Mouse (Mus musculus) layer of hippocampus, adult 9-11 months (tissue): ENCODE measurements around the gene Wnt9a.
"Not testable (repeated sequence)": the region's sequence is repeated elsewhere in the genome, so short reads cannot be mapped to it uniquely, and the experiment has no call there.

Experiments used
- DNase-seq: peaks from one replicate; pipeline ENCODE4 v3.0.0; 2022

The Wnt9a gene

DNA sequence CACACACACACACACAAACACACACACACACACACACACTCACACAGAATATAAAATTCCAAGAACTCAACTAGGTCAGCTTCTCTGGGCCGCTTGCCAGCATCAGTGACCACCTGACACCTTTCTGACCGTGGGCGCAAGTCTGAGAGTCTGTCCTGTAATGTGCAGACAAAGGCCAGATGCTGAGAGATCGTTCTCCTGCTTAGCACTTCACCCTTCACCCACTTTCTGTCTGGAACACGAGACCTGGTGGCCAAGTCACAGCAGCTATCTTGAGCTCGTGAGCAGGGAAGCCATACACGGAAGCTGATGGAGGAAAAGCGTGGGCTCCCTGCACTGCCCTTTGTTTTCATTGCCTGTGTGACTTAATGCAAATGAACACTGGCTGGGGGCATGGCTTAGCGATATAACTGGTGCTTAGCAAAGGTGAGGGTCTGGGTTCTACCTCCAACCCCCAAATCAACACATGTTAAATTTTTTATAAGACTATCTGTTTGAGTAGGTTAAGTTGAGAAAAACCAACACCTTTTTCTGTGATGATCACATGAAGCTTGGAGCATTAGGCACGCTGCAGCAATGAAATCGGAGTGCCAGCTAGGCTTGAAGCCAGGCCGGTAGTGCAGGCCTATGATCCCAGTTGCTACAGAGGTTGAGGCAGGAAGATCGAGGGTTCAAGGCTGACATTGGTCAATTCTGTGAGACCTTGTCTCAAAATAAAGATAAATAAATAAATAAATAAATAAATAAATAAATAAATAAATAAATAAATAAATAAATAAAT is 31.4 kb downstream of the Wnt9a start:
- no peak for DNase-seq

DNA sequence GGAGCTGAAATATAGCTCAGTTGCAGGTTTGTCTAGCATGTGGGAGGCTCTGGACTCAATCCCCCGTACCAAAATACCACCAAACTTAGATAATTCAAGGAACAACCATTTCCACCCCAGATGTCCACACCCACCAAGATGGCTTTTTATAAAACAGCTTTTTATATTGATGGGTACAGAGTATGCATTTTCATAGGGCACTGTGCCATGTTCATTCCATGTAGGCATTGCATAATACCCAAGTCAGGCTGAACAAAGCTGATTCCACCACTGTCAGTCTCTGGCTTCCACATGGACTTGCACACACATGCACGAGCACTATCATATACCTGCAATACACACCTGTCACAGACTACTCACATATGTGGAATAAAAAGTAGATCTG is 32.0 kb downstream of the Wnt9a start:
- DNase-seq = peak; percentile 88

DNA sequence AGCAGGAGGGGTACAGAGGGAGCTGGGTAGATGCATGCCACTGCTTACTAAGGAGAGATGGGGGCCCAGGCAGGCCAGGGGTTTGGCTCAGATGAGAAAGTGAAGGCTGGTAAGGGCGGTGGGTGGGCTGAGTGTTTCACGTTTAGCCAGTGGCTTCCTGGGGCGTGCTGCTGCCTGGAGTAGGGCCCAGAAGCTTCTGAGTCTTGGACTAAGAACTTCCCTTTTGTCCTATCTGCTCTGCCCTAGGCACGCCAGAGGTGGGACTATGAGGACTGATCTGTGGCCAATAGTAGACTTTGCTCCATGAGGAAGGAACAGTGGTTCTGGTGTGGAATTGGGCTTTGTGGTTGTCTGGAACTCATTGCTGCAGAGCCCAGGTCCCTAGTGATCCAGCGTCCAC is 36.2 kb downstream of the Wnt9a start:
- no peak for DNase-seq

DNA sequence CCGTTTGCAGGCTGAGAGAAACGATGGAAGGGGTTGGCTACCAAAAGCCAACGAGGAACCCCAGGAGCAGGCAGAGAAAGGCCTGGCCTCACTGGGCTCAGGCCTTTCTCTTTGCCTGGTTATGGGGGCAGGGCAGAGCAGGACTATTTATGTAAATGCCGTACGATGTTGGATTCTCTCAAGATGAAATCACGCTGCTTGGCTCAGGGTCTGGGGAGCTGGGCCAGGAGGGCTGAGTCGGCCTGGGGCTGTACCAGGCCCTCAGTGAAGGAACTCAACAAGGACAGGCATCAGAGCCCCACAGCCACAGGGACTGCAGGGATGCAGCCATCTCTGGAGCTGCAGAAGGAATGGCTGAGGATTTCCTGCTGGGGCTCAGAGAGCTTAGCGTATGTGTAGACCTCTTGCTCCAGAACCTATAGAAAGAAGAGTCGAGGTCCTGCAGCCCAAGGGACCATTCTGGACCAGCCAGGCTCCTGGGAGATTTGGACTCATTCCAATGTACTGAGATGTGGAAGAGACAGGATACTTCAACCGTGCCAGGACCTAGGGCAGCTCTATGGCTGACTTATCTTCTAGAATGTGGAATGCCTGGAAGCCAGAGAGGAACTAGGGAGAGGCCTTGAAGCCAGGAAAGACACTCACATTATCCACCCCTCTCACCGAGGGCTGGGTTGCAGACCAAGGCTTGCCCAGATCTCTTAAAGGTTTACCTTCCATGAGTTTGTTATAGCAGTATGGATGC is 39.6 kb downstream of the Wnt9a start:
- DNase-seq = no peak

DNA sequence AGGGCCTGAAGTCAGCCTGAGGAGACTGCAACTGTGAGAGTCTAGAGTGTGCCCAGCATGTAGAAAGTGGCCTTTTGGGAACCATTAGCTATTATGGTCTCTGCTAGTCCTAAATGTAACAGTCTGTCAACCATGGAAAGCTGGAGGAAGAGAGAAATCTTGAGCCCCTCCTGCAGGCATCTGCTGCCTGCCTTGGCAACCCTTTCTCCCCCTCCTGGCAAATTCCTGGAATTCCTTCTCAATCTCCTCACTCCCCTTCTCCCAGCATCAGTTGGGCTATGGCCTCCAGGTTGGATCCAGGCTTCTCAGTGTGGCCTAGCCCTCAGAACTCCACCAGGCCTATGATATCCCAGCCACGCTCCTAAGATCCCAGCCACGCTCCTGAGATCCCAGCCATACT is 43.6 kb downstream of the Wnt9a start:
- no peak for DNase-seq

DNA sequence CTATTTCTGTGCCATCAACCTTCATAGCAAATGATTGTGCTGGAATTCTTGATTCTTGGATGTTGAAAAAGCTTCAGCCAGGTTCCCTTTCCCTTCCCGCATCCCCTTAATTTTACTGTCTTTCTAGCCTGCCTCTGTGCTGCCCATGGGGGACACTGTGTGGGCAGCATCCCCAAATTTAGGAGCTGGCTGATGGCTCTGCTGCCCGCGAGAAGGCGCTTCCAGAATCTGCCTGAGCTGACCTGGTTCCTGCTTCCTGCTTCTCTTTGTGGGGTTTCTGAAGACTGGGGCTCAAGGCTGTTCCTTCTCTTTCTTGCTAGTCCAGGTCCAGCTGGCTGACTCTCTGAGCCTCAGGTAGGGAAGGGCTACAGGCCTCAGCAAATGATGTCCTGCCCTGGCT is 48.1 kb downstream of the Wnt9a start:
- DNase-seq = no peak

DNA sequence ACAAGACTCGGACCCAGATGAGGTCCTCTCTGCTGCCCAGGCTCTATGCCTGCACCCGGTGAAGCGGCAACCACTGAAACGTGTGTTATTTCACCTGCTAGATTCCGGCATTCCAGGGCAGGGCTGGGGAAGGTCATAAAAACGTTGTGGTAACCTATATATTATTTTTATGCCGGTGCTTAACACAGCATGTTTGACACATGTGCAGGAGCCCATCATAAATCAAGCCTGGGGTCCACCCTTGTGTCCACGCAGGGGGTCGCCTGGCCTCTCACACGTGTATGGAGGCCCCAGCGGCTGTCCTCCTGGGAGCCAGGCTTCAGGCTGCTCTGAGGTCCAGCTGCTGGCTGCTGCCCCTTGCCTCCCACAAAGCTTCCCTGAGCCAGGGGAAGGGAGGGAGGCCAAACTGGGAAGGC is 50.2 kb downstream of the Wnt9a start:
- DNase-seq = no peak

DNA sequence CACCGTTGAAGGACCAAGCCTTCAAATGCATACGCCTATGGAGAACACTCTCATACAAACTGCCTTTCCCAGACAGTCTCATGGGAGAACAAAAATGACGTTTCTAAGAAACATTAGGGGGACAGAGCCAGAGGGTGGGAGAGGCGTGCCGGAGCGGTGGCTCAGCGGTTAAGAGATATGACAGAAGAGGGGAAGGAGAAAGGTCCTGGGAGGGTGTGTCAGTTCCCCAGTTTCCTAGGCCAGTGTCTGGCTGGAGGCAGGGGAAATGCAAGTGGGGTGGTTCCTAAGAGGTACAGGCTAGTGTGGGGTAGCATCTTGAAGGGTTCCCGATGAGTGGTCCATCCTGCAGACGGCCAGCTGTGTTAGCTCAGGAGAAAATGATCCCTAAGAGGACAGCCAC is 54.6 kb downstream of the Wnt9a start:
- no peak for DNase-seq

DNA sequence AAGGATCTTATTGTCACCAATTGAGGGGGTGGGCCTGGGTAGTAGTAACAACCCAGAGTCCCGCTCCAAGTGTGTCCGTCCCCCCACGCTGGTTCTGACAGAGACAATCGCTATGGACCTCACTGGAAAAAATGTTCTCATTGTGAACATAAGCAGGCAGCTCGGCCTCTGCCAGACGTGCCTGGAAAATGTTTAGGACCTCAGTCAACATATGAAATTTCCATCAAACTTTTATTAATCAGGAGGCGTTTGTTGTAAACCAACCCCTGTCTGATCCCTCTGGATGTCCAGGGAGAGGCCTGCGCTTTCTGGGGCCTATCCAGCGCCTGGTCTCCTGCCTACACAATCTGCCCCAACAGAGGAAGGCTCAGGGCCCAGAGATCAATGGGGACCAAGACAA is 57.3 kb downstream of the Wnt9a start:
- no peak for DNase-seq

DNA sequence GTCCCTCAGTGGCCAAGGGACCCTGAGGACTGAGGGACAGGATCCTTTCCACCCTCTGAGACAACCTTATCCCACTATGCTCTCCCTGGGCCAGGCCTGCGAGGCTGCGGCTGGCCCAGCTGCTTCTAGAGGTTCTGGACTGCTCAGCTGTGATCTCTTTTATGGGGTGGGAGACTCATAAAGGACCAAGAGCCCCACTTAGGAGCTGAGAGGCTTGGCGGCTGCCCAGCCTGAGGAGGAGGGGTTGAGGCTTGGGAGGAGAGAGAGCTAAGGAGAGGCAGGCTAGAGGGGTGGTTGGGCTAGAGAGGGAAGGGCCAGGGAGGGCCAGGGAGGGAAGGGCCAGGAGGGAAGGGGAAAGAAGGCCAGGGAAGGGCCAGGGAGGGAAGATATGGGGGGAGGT is 57.7 kb downstream of the Wnt9a start:
- DNase-seq = no peak

DNA sequence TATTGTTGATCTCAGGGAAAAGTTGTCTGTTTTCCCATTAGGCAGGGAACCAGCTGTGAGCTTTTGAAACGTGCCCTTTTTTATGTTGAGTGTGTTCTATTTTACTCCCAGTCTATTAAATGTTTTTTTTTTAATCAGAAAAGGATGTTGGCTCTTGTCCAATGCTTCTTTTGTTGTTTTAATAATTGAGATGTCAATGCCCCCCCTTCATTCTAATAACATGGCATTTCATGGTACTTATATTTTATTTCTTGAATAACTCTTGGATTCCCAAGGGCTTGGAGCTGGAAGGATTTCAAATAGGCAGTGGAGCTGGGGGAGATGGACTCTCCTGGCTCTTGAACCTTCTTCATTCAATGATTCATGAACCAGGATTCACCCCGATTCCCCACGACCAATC is 59.3 kb downstream of the Wnt9a start:
- no peak for DNase-seq

DNA sequence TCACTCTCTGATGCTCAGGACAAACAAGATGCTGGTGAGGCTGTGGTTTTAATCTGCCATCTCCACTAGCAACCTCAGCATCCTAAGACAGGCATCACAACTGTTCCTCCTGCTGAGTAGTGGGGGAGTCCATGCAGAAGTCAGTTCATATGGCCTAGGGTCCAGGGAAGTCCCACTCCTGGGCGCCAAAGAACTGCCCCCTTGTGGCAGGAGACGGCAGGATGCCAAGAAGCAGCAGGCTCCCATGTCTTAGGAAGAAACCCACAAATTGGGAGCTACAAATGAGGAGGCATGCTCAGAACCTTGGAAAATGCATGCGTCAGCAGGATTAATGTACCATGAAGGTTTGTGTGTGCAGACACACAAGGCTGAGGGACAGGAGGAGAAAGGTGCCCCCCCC is 59.9 kb downstream of the Wnt9a start:
- DNase-seq = no peak

DNA sequence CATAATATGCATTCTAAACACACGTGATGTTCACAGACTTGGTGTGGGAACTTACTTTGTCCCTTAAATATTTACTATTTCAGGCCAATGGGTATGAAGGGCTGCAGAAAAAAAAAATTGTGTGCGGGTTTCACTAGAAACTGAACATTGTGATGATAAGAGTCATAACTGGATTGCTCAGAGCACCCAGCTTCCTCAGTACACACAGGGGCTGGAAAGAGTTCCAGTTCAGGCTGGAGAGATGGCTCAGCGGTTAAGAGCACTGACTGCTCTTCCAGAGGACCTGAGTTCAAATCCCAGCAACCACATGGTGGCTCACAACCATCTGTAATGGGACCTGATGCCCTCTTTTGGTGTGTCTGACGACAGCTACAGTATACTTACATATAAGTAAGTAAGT is 61.2 kb downstream of the Wnt9a start:
- not testable (repeated sequence) for DNase-seq

DNA sequence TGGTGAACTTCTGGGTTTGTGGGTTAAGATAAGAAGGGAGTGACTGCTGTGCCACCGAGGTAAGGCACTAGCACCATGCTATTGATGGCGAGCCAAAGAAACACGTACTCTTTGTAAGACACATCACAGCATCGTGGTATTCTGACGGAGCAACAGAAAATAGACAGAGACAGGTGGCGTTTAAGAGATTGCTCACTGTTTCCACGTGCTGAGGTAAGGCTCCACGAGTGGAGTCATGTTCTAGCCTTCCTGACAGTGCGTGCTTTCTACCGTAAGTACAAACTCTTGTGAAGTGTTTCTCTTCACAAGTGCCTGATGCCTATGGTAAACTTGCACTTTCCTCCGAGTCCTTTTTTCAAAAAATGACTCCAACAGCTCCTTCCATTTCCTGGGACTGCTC is 63.1 kb downstream of the Wnt9a start:
- no peak for DNase-seq

DNA sequence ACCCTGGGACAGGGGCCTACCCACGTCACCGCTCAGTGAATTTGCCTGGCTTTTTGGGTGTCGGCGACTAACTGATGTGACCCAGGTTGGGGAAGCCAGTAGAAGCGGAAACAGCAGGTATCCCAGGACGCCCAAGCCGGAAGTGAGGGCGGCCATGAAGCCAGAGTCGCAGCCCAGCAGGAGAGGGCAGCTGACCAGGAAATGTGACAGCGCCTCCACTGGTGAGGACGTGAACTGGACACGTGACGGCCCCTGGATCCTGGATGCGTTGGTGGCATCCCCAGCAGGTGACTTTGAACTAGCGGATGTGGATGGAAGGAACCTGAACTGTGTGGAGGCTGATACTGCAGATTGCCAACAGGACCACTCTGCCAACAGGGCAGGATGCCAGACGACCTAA is 68.7 kb downstream of the Wnt9a start, which contains the start of gene Prss38:
Gene Prss38, minus strand, starts transcription at position 183 of the 400 bp plus-strand sequence.
- DNase-seq = no peak

DNA sequence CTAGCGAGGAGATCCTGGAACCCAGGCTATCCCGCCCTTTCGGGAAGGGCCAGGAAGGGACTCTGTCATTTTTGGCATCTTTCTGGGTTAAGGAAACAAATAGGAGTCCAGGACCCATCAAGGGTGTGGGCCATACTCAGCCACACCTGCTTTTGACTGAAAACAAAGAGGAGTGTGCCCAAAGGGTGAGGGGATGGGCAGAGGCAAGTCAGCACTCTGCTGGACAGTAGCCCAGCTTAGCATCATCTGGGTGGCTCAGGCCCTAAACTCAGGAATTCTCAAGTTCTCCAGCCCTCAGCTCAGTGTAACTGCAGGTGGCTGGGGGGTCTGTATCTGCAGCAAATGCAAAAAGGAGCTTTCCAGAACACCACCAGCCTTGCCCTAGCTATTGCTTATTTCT is 71.3 kb downstream of the Wnt9a start:
- no peak for DNase-seq

DNA sequence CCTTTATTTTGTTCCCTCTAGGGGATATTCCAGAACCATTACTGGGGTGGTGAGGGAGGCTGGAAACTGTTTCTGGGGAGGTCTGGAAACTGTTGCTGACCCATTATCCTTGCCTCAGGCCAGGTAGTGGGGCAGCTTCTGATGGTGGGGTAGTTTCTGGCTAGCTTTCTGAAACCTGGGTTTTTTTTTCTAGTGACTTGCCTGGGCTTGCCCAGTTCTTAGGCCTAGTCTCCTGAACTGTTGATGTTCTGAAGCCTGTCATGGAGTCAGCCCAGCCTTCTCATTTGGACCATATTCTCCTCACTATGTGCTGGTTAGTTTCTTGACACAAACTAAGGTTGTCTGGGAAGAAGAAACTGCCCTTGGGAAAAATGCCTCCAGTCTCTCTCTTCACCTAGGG is 72.8 kb downstream of the Wnt9a start:
- no peak for DNase-seq
